Mouse (Mus musculus) CH12.LX (cell line): ENCODE data around the gene Aqp6. TPM values are rescaled to one million over a fixed set of nuclear protein-coding genes. Genes with fewer than 3 reads are reported as not detected.

Experiments used
- DNase-seq: peaks from one replicate; pipeline ENCODE4 v3.0.0-alpha.2; 2013; ENCODE audit errors: extremely low read depth
- H3K27ac ChIP-seq: 2 replicates; pipeline ENCODE4 v1.5.1; 2012; ENCODE audit warnings: low read depth, mild to moderate bottlenecking, control low read depth, moderate library complexity; ENCODE audit not compliant: insufficient read depth
- H3K27me3 ChIP-seq: replicated peaks from 2 replicates; pipeline ENCODE3; 2012; ENCODE audit warnings: inconsistent platforms
- H3K36me3 ChIP-seq, 2 experiments: replicated peaks in 1 of 2; 2 replicates each; pipeline versions ENCODE3 to v1.6.1; 2012; ENCODE audit warnings: inconsistent platforms in 1 of 2, low read length in 1 of 2, mild to moderate bottlenecking in 1 of 2, mixed read lengths in 1 of 2, moderate library complexity in 1 of 2; ENCODE audit not compliant: control insufficient read depth in 1 of 2, insufficient read depth in 1 of 2
- H3K4me1 ChIP-seq, 2 experiments: 2 replicates each; pipeline ENCODE4 v1.6.1; 2012; ENCODE audit warnings: inconsistent platforms in 1 of 2, moderate library complexity in 1 of 2; ENCODE audit not compliant: insufficient read depth in 2 of 2, control insufficient read depth in 1 of 2
- H3K4me2 ChIP-seq: 2 replicates; pipeline ENCODE4 v1.6.1; 2012; ENCODE audit warnings: low read depth, mild to moderate bottlenecking, control low read depth; ENCODE audit not compliant: poor library complexity, insufficient read depth, severe bottlenecking
- H3K4me3 ChIP-seq, 3 experiments: fragments of 150-350 bp in 1 of 3; sonication (generic) in 1 of 3; replicated peaks in 1 of 3; 2 replicates each; pipeline versions ENCODE3 to v1.5.1; 2011 to 2012; ENCODE audit warnings: low read depth in 2 of 3, low read length in 2 of 3, mild to moderate bottlenecking in 2 of 3, moderate library complexity in 2 of 3, control low read depth in 1 of 3, improper control_type of control experiment in 1 of 3, inconsistent platforms in 1 of 3, mixed read lengths in 1 of 3; ENCODE audit not compliant: poor library complexity in 1 of 3
- H3K79me2 ChIP-seq: replicated peaks from 2 replicates; pipeline ENCODE4 v1.6.1; 2012; ENCODE audit warnings: mild to moderate bottlenecking, moderate library complexity; ENCODE audit not compliant: control insufficient read depth, poor library complexity, insufficient read depth, severe bottlenecking; ENCODE audit errors: extremely low read depth
- H3K9ac ChIP-seq: 2 replicates; pipeline ENCODE4 v1.6.1; 2012; ENCODE audit warnings: low read depth, mild to moderate bottlenecking, control low read depth, moderate library complexity; ENCODE audit not compliant: insufficient read depth
- H3K9me3 ChIP-seq: replicated peaks from 2 replicates; pipeline ENCODE3; 2012; ENCODE audit warnings: low read length, inconsistent platforms, mixed read lengths
- BHLHE40 ChIP-seq: IDR thresholded peaks from 2 replicates; pipeline ENCODE4 v1.6.1; 2011; ENCODE audit warnings: mild to moderate bottlenecking, low read depth, low read length, improper control_type of control experiment
- CHD1 ChIP-seq: IDR thresholded peaks from 2 replicates; pipeline ENCODE4 v1.6.1; 2012; ENCODE audit warnings: low read depth, low read length, improper control_type of control experiment, inconsistent platforms
- CHD2 ChIP-seq: IDR thresholded peaks from 2 replicates; pipeline ENCODE4 v1.6.1; 2011; ENCODE audit warnings: low read length, improper control_type of control experiment
- ELF1 ChIP-seq: IDR thresholded peaks from 2 replicates; pipeline ENCODE4 v1.6.1; 2014; ENCODE audit warnings: low read depth, mild to moderate bottlenecking, inconsistent platforms, low read length, improper control_type of control experiment
- EP300 ChIP-seq: IDR thresholded peaks from 2 replicates; pipeline ENCODE4 v1.6.1; 2011; ENCODE audit warnings: low read length, improper control_type of control experiment
- ETS1 ChIP-seq: conservative IDR thresholded peaks from 2 replicates; pipeline ENCODE4 v1.6.1; 2012; ENCODE audit warnings: low read depth, mild to moderate bottlenecking, inconsistent platforms, low read length, improper control_type of control experiment, moderate library complexity
- GABPA ChIP-seq: IDR thresholded peaks from 2 replicates; pipeline ENCODE4 v1.6.1; 2012; ENCODE audit warnings: low read depth, low read length, improper control_type of control experiment, inconsistent platforms; ENCODE audit not compliant: insufficient replicate concordance
- HCFC1 ChIP-seq: IDR thresholded peaks from 2 replicates; pipeline ENCODE4 v1.6.1; 2012; ENCODE audit warnings: low read depth, mild to moderate bottlenecking, inconsistent platforms, low read length, improper control_type of control experiment
- JUN ChIP-seq: IDR thresholded peaks from 2 replicates; pipeline ENCODE4 v1.6.1; 2011; ENCODE audit warnings: low read depth, mild to moderate bottlenecking, low read length, improper control_type of control experiment, moderate library complexity; ENCODE audit not compliant: insufficient read depth
- MAFK ChIP-seq: IDR thresholded peaks from 2 replicates; pipeline ENCODE4 v1.6.1; 2011; ENCODE audit warnings: low read length, improper control_type of control experiment; ENCODE audit not compliant: insufficient replicate concordance
- MAX ChIP-seq: IDR thresholded peaks from 2 replicates; pipeline ENCODE4 v1.6.1; 2011; ENCODE audit warnings: low read length, improper control_type of control experiment
- MAZ ChIP-seq: IDR thresholded peaks from 2 replicates; pipeline ENCODE4 v1.6.1; 2012; ENCODE audit warnings: low read depth, mild to moderate bottlenecking, inconsistent platforms, low read length, improper control_type of control experiment, moderate library complexity
- MYC ChIP-seq: IDR thresholded peaks from 2 replicates; pipeline ENCODE4 v1.6.1; 2011; ENCODE audit warnings: low read depth, mild to moderate bottlenecking, improper control_type of control experiment, low read length
- PAX5 ChIP-seq: IDR thresholded peaks from 2 replicates; pipeline ENCODE4 v1.6.1; 2012; ENCODE audit warnings: low read length, inconsistent platforms, mixed read lengths
- RAD21 ChIP-seq: IDR thresholded peaks from 2 replicates; pipeline ENCODE4 v1.6.1; 2011; ENCODE audit warnings: low read depth, mild to moderate bottlenecking, low read length, improper control_type of control experiment, moderate library complexity
- RCOR1 ChIP-seq: conservative IDR thresholded peaks from 2 replicates; pipeline ENCODE4 v1.6.1; 2012; ENCODE audit warnings: low read depth, mild to moderate bottlenecking, inconsistent platforms, low read length, improper control_type of control experiment
- SIN3A ChIP-seq: IDR thresholded peaks from 2 replicates; pipeline ENCODE4 v1.6.1; 2012; ENCODE audit warnings: low read length, improper control_type of control experiment, inconsistent platforms
- UBTF ChIP-seq: IDR thresholded peaks from 2 replicates; pipeline ENCODE4 v1.6.1; 2012; ENCODE audit warnings: low read depth, mild to moderate bottlenecking, inconsistent platforms, low read length, improper control_type of control experiment, moderate library complexity
- USF1 ChIP-seq: IDR thresholded peaks from 2 replicates; pipeline ENCODE4 v1.6.1; 2014; ENCODE audit warnings: low read depth, mild to moderate bottlenecking, inconsistent platforms, low read length, improper control_type of control experiment
- USF2 ChIP-seq: conservative IDR thresholded peaks from 2 replicates; pipeline ENCODE4 v1.6.1; 2011; ENCODE audit warnings: low read depth, low read length, improper control_type of control experiment
- ZMIZ1 ChIP-seq: IDR thresholded peaks from 2 replicates; pipeline ENCODE4 v1.6.1; 2012; ENCODE audit warnings: low read depth, mild to moderate bottlenecking, inconsistent platforms, low read length, improper control_type of control experiment
- dilution Hi-C: fragments of 300-500 bp; cut with MboI; formaldehyde crosslinking; loops from 2 replicates; pipeline ENCODE4 v1.14.3; 2020; ENCODE audit warnings: low sequenced_read_pairs; ENCODE audit not compliant: extremely low pct_unique_long_range_greater_than_20kb, extremely low pct_ligation_motif_present
- in situ Hi-C: fragments of 300-500 bp; cut with MboI; formaldehyde crosslinking; loops from 3 replicates; pipeline ENCODE4 v1.14.3; 2019; ENCODE audit warnings: low sequenced_read_pairs, low pct_ligation_motif_present, low pct_unique_long_range_greater_than_20kb, mixed read lengths
- polyA plus RNA-seq: library from polyadenylated mRNA; unstranded; fragments of >175 nt; gene quantifications from 2 replicates; pipeline ENCODE4 v1.2.1, GENCODE M21; 2012; ENCODE audit warnings: low read depth; ENCODE audit not compliant: insufficient read length
- total RNA-seq, 2 experiments: library from RNA; depleted of rRNA; stranded (reverse); fragments of 300-350 nt in 1 of 2; fragments of >200 nt in 1 of 2; gene quantifications; 2 replicates each; pipeline ENCODE4 v1.2.3; 2012 to 2014

The Aqp6 gene
- total and polyA plus RNA-seq, 3 experiments: not detected

GRCm38 (mm10) chr15:99599245-99600070 lies 1.7 kb upstream of the Aqp6 start:
- H3K9ac ChIP-seq: no peak overlapping the region
- no peaks in the 10 kb centered on the region for H3K9me3 ChIP-seq
- DNase-seq: no peak
- peaks cover 0 to 11% of the 10 kb centered on the region in 2 experiments; a peak in 2 of 4 replicates for H3K4me1 ChIP-seq
- no peak overlapping the region for H3K4me3 ChIP-seq
- H3K4me2 ChIP-seq: no peak overlapping the region
- H3K79me2 ChIP-seq: no peaks in the 10 kb centered on the region
- H3K27me3 ChIP-seq: peaks cover 85% of the 10 kb centered on the region
- no peaks in the 10 kb centered on the region for H3K36me3 ChIP-seq
- H3K27ac ChIP-seq: no peak overlapping the region
- in situ Hi-C loops (loop anchor here (5.0 to 10.0 kb wide), 3 partner anchors 68 to 295 kb away; no protein-coding TSS in a partner anchor), dilution Hi-C loops (no loop called here)
- TF ChIP-seq SIN3A: no peak
- no peak for TF ChIP-seq MAZ
- TF ChIP-seq CHD2: no peak
- TF ChIP-seq HCFC1: no peak
- TF ChIP-seq JUN: no peak
- TF ChIP-seq BHLHE40: no peak
- no peak for TF ChIP-seq USF2
- TF ChIP-seq CHD1: no peak
- TF ChIP-seq MAFK: no peak
- TF ChIP-seq RCOR1: no peak
- TF ChIP-seq ZMIZ1: no peak
- TF ChIP-seq ETS1: no peak
- TF ChIP-seq MAX: no peak
- TF ChIP-seq UBTF: no peak
- no peak for TF ChIP-seq EP300
- no peak for TF ChIP-seq MYC
- no peak for TF ChIP-seq ELF1
- TF ChIP-seq GABPA: no peak
- no peak for TF ChIP-seq USF1
- TF ChIP-seq PAX5: no peak

- no peak overlapping the region for H3K27ac ChIP-seq
- no peak for TF ChIP-seq RAD21
These were observed 572 bp downstream of the Aqp6 start for GRCm38 (mm10) chr15:99601823-99602120.

More at GRCm38 (mm10) chr15:99601823-99602120, 572 bp downstream of the Aqp6 start:
- Histone ChIP-seq H3K79me2 (no peaks in the 10 kb centered on the region), H3K9me3 (no peaks in the 10 kb centered on the region), H3K36me3 (no peaks in the 10 kb centered on the region), H3K4me3 (no peak overlapping the region), H3K9ac (no peak overlapping the region), H3K27me3 (peaks cover 90% of the 10 kb centered on the region), H3K4me1 (peaks cover 0 to 8% of the 10 kb centered on the region in 2 experiments; a peak in 2 of 4 replicates), H3K4me2 (no peak overlapping the region)
- dilution Hi-C loops: no loop called here
- in situ Hi-C loops: loop anchor here (10.0 kb wide), 1 partner anchor 293 kb away; no protein-coding TSS in a partner anchor
- no peak for DNase-seq
